Mouse (Mus musculus): Measurements from ENCODE around the gene Gm28051.

Gm28051 gene

DNA sequence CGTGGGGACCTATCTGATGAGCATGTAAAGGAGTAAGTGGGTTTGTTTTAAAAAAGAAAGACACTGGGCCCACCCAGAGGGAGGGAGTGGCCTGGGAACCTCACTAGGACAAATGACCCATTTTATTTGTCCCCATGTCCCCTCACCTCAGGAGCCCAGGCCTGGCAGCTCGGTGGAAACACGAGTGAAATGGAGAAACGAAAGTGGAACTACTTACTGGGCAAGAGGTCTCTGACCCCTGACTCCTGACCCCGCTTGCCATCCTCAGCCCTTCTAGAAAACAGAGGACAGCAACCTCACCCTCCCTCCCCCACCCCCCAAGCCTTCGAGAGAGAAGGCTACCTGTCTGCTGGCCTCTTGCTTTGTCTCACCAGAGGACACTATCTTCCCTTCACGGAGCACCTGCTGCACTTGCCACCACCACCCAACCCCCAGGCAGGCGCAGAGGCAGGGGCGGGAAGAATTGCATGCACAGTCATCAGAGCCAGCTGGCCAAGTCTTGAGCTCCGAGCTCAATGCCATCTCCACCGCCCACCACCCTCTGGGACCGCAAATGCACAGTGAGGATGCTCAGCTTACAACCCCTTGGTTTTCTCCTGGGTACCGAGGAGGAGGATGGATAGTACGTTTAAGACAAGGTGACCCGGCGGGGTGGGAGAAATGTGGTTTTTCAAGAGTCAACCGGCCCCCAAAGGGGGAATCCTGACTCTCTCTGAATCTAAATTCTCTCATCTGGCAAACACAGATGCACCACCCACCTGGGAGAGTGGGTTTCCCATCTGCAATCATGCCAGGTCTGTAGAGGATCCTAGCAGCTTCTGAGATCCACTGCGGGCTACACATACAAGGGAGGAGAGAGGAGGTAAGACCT is 62.0 kb downstream of the Gm28051 start:
- in situ Hi-C loops (cut with MboI, MseI), result loop anchor here in 1 of 2 experiments (25.0 kb wide), 1 partner anchor 708 kb away; the partner anchor contains the start of gene Cpsf2

DNA sequence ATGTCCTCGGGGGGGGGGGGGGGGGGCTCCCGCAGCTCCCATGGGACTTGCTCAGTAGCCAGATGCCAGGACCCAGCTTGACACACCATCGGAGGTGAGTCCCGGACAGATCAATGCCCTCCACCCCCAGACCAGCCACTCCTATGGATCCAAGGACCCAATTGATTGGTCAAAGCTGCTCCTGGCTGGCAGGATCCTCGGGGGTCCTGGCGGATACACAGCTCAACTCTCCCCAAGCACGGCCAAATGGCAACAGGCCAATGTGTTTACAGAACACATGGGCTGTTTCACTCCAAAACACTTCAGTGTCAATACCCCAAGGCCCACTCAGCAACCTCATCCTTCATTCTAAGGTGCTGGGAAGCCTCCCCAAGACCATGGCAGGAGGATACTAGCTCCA is 65.8 kb downstream of the Gm28051 start:
- in situ Hi-C loops (cut with MboI, MseI), result loop anchor here in 1 of 2 experiments (25.0 kb wide), 1 partner anchor 704 kb away; the partner anchor contains the start of gene Cpsf2

DNA sequence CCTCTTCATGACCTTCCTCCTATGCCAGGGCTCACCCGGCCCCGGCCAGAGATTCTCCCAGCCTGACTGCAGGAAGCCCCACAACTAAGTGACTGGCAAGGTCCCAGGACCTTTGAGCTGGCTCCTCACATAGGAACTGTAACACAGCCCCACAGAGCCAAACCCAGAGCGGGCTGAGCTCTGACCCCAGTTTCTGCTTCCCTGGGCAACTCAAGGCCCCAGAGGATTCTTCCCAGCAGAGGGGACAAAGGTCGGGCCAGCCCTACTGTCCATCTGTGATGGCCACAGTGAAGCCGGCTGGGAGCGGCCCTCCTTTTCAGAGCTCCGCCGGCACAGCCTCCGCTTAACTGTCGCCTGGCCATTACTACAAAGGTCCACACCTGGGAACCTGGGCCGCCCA is 66.4 kb downstream of the Gm28051 start:
- in situ Hi-C loops (cut with MboI, MseI), result loop anchor here in 1 of 2 experiments (25.0 kb wide), 1 partner anchor 704 kb away; the partner anchor contains the start of gene Cpsf2

DNA sequence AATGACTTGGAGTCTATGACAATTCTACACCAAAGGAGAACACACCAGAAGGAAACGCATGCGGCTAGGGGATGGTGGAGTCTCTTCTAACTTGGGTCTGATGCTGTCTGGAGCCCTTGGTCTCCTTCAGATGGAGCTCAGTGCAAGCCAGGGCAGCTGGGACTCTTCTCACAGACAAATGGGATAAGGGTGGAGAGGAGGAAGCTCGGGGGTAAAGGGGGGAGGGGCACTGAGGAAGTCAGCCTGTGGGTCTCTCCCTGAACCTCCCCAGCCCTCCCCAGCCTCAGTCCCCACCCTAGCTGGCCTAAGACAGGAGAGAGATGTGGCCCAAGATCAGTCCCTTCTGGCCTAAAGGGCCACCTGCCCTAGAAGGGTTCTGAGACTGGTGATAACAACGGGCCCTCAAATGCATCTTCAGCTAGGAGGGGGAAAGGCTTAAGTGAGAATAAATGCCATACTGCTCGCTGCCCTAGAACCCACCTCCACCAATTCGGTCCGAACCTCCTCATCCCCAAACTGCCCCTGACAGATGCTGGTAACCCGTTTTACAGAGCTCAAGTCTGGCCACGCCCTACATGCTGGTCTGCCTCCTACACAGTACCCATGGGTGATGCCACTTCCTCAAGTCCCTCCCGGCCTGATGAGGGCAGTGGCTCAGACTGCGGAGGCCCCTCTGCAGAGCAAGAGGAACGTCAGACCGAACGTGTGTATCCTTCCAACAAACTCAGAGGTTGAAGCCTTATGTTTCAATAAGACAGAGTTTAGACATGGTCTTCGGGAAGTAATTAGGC is 67.6 kb downstream of the Gm28051 start:
- in situ Hi-C loops (cut with MboI, MseI), result loop anchor here in 1 of 2 experiments (25.0 kb wide), 1 partner anchor 703 kb away; the partner anchor contains the start of gene Cpsf2

DNA sequence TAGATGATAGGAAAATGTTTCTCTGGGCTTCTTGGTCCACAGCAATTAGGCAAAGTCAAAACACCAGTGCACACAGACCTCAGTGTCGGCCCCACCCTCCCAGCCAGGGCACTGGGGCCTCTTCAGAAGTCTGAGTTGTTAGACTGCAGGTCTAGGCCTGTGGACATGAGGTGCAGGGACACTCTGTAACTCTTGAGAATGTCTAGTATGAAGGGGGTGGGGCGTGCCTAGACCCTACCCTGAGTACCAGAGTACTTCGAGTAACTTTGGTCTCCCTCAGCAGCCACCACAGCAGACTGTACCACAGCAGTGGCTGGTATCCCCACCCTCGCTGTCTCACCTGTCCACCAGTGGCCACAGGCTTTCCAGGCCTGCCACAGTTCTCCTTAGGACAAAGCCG is 71.2 kb downstream of the Gm28051 start:
- in situ Hi-C loops (cut with MboI, MseI), result loop anchor here in 1 of 2 experiments (25.0 kb wide), 1 partner anchor 699 kb away; the partner anchor contains the start of gene Cpsf2

DNA sequence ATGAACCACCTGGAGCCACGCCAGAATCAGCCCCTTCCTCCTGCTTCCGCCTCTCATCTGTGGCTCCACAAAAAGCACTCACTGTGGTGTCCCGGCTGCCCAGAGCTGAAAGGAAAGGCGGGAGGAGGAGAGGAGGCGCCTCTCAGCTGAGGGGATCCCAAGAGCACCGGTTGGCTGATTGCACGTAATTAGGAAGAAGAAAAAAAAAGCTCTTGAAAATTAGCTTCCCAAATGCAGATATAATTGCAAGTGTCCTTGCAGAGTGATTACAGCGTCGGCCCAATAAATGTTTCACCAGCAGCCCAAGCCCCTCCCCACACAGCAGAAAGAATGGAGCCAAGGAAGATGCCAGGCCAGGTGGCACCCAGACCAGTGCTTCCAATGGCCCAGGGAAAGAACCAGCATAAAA is 72.0 kb downstream of the Gm28051 start:
- in situ Hi-C loops (cut with MboI, MseI), result loop anchor here in 1 of 2 experiments (25.0 kb wide), 1 partner anchor 698 kb away; the partner anchor contains the start of gene Cpsf2

DNA sequence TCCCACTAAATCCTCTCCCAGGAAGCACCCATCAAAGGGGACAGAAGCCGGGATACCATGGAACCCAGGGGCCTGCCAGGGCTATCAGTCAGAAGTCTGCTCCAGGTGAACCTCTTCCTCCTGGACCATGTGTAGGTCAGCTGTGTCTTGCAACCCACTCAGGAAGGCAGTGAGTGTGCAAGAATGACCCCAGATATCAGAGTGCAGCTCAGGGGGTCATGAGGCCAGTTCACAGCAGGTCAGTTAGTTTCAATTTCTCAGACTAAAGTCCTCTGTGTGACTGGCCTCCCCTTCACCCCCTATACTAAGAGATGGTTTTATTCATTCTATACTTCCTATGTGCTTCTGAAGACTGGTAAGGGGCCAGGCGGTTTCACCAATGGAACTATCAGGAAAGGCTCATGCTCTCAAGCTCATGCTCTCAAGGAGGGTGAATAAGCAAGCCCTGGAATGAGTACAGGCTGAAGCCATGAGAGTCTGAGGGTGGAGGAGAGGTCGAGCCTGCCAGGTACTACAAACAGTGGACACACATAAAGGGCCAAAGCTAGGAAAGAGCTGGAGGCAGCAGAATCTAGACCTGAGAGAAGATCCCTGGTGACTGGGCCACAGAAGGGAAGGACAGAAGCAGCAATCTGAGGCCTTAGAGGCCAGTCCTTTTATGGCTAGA is 72.7 kb downstream of the Gm28051 start:
- in situ Hi-C loops (cut with MboI, MseI), result loop anchor here in 1 of 2 experiments (25.0 kb wide), 1 partner anchor 698 kb away; the partner anchor contains the start of gene Cpsf2

DNA sequence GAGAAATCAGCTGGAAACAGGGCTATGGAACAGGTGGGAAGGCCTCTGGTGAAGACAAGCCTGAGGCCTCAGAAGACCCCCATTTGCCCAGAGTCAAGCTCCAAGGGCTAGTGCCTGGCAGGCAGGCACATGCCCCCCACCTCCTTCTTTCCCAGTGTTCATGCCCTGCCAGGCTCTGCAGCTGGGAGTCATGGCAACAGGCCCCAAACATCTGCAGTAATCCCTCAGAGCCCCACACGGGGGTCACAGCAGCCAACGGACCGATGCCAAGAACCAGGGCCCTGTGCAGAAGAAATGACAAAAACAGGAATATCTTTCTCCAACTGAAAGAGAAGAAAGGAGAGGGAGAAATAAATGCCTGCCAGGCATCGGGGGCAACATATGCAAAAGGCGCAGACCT is 73.6 kb downstream of the Gm28051 start:
- in situ Hi-C loops (cut with MboI, MseI), result loop anchor here in 1 of 2 experiments (25.0 kb wide), 1 partner anchor 697 kb away; the partner anchor contains the start of gene Cpsf2

DNA sequence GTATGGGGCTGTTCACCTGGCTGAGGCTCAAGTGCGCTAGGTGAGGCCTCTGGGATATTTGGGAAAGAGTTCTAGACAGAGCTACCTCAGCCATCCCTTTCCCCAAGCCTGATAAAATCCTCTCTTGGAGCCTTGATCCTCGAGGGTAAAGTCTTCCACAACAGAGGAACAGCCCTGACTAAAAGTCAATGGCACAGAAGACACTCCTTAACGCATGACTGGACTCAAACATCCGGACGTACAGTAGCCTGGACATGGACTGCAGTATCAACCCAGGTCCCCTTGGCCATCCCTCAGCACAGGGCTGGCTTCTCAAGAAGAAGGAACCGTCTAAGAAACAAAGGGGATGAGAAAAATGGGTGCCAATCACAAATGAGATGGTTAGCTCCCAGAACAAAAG is 74.1 kb downstream of the Gm28051 start:
- in situ Hi-C loops (cut with MboI, MseI), result loop anchor here in 1 of 2 experiments (25.0 kb wide), 1 partner anchor 696 kb away; the partner anchor contains the start of gene Cpsf2

DNA sequence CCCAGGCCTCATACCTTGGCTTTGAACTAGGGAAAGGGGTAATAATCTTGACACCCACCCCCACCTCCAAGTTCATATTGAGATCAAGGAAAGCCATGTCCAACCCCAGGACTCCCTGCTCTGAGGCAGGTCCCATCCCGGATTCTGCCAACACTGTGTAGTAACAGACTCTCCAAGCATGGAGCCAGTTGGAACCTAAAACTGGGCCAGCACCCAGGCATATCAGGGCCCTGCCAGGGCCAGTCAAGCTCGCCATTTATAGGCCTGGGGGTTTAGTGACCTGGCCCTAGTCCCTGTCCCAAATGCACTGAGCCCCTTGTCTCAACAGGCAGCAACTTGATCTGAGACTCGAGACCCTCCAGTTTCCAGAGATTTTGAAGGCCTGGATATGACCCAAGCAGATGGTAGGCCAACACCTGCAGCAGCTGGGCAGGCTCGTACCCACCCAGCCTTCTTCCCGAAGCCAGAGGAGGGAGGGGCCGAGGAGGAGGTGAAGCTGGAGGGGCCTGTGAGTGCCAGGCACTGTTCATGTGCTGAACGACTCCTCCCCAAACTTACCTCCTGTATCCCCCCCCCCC is 74.8 kb downstream of the Gm28051 start:
- in situ Hi-C loops (cut with MboI, MseI), result loop anchor here in 1 of 2 experiments (25.0 kb wide), 1 partner anchor 696 kb away; the partner anchor contains the start of gene Cpsf2

DNA sequence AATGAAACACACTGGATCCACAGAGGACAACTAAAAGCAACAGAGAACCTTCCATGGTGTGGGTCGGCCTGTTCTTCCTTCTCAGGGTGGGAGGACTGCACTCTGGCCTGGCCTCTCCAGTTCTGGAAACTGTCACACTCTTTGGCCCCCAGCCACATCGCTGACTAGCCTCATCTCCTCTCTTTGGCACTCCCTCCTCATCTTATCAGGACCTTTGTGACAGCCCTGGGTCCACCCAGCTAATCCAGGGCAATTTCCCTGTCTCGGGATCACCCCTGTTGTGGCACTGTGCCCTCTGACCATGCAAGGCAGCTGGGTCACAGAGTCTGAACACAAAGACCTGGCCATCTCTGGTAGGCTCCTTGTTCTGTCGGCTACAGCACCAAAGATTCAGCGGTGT is 75.5 kb downstream of the Gm28051 start:
- in situ Hi-C loops (cut with MboI, MseI), result loop anchor here in 1 of 2 experiments (25.0 kb wide), 1 partner anchor 695 kb away; the partner anchor contains the start of gene Cpsf2

DNA sequence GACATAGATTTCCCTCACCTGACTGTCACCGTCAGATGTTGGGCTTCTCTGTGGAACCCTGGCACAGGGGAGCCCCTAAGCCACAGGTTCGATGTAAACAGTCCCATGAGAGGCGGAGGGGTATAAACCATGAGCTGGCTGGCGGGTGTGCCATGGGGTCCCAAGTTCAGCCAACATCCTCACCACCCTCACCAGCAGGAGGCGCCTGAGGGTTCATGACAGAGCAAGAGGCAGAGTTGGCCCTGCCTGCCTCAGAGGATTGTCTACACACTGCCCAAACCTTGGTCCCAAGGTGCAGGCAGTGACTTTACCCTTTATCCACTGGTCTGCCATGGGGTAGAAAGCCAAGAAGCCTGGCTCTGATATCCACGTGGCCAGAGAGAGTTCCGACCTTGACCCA is 76.0 kb downstream of the Gm28051 start:
- in situ Hi-C loops (cut with MboI, MseI), result loop anchor here in 1 of 2 experiments (25.0 kb wide), 1 partner anchor 694 kb away; the partner anchor contains the start of gene Cpsf2

DNA sequence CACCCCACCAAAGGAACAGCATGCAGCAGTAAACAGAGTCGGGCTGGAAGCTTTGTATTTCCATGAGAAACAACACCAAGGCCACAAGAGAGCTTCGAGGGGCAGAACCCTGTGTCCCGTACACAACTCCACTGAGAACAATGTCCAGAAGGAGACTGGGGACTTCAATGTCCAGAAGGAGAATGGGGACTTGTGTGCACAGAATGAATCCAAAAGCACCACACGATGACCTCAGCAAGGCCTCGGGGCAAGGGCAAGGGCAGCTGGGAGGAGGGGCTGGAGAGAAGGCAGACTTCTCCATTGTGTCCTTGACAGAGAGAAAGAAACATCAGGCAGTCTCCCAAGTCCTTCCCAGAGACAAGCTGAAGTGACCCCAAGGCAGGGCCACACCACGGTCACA is 78.7 kb downstream of the Gm28051 start:
- in situ Hi-C loops (cut with MboI, MseI), result loop anchor here (10.0 to 25.0 kb wide), 2 partner anchors 692 to 1674 kb away; partner anchors contain the start of gene Cpsf2 (in 1 of the 2)

DNA sequence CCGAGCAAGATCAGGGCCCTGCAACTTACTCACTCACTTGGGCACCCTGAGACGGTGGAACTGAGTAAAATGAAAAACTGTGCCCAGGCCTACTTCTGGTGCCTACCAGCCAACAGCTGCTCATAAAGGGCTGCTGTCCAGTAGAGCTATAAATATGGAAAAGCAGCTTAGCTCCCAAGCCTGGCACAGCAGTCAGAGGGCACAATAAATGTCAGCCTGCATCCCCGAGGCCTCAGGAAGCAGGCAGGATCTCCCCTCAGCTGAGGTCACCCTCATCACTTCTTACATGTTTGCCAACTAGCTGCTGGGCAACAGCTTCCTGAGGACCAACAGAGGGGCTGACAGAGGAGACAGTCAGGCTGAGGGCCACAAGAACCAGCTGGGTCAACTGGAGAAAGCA is 80.5 kb downstream of the Gm28051 start:
- in situ Hi-C loops (cut with MboI, MseI), result loop anchor here (10.0 to 25.0 kb wide), 2 partner anchors 690 to 1672 kb away; partner anchors contain the start of gene Cpsf2 (in 1 of the 2)

DNA sequence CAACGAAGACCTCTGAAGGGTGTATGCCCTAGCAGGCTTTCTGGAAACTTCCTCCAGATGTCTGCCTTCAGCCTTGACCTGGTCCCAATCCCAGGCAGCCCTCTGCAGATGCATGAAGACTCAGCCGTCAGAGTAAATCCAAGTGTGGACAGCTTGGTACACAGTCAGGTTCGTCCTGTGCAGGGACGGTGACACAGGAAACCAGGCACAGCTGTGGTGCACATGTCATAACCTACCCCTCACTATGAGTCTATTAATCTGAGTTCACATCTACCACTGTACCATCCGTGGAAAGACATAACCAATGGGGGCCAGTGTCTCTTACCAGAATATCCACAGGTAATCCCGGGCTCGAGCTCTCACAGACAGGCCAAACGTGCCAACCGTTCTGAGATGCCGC is 83.0 kb downstream of the Gm28051 start:
- in situ Hi-C loops (cut with MboI, MseI), result loop anchor here in 1 of 2 experiments (10.0 kb wide), 1 partner anchor 1670 kb away; no protein-coding TSS in a partner anchor

DNA sequence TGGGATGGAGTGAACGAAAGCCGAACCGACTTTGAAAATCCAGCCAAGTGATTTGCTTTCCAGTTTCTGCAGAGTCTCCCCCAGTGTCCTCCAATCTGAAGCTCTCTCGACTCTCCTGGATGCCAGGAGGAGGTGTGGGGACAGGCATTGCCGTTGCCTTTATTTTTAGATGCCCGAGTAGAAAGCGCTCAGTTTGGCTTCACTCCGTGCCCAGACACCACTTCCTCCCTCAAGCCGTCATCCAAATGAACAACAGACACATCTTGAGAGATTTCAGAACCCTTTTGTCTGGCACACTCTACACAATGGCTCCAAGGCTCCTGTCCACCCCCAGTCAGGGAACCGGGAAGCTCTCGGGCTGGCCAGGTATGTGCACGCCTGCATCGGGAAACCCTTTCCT is 83.4 kb downstream of the Gm28051 start:
- in situ Hi-C loops (cut with MboI, MseI), result loop anchor here in 1 of 2 experiments (10.0 kb wide), 1 partner anchor 1669 kb away; no protein-coding TSS in a partner anchor

DNA sequence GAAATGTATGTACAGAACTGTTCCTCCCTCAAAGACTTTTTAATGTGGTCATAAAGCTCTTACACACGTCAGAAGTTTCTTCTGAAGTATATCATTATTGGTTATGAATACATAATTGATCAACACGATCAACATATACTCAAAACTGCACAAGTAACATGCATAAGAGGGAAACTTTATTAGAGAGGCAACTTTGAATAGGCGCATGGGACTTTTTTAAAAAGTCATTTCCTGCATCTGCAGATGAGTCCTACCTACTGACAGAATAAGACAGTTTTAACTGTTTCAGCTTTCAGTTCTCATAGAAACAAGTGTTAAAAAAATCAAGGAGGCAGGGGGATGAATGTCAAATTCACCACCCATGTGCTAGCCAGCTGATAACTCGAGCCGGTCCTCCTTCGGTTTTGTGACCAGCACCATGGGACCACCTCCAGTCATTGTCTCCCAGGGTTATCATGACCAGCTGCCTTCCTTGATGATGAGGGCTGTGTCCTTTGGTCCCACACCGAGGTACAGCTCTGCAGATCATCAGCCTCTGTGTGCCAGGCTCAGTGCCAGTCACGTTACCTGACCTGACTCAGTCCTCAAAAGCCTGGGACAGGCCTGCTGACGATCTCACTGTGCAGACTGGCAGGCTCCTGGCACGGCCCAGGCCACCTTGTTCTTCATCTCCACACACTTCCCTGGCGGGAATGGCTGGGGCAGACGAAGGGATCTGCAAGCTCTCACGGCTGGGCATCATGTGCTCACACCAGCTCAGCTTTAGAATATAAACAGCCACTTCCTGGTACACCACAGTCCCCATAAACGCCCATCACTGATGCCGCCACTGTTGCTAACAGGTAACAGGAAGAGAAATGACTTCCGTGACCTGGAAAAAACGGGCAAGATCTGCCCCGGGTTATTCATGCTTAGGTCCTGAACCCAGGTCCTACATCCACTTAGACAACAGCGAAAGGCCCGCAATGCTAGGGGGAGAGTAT is 84.4 kb downstream of the Gm28051 start:
- in situ Hi-C loops (cut with MboI, MseI), result loop anchor here in 1 of 2 experiments (10.0 kb wide), 1 partner anchor 1668 kb away; no protein-coding TSS in a partner anchor

DNA sequence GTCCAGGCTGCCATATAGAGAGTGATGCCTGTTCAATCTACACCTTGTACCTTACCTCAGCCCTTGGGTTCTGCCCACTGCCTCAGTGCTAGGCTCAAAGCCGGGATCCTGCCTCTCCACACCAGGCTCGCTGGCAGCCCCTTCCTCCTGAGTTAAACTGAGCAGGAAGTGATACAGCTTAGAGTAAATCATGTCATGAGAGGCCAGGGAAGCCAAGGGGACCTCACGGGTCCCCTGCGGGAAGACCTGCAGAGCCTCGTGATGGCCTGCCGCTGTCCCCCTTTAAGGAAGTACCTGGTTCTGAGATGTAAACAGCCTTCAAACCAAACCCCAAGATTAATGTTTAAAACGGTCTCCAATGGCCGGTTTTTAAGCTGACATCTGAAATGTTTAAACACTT is 85.4 kb downstream of the Gm28051 start:
- in situ Hi-C loops (cut with MboI, MseI), result loop anchor here in 1 of 2 experiments (10.0 kb wide), 1 partner anchor 1667 kb away; no protein-coding TSS in a partner anchor
